Mouse (Mus musculus): ENCODE data around the gene Ptcd3.
"Not testable (repeated sequence)": the region's sequence is repeated elsewhere in the genome, so short reads cannot be mapped to it uniquely, and the experiment has no call there.

Gene Ptcd3

GRCm38 (mm10) chr6:71868809-71869208 is 39.7 kb downstream of the Ptcd3 start:
- no peak for DNase-seq

GRCm38 (mm10) chr6:71867751-71868150 is 40.8 kb downstream of the Ptcd3 start:
- DNase-seq = no peak

GRCm38 (mm10) chr6:71846906-71847305 is 61.6 kb downstream of the Ptcd3 start:
- not testable (repeated sequence) for DNase-seq

- no peak for DNase-seq
Measured at GRCm38 (mm10) chr6:71840597-71841290, 67.8 kb downstream of the Ptcd3 start.

GRCm38 (mm10) chr6:71839815-71840214 is 68.7 kb downstream of the Ptcd3 start:
- no peak for DNase-seq

- no peak for DNase-seq
Measured at GRCm38 (mm10) chr6:71836811-71837210, 71.7 kb downstream of the Ptcd3 start.

GRCm38 (mm10) chr6:71831581-71831960 is 77.0 kb downstream of the Ptcd3 start:
- peak; percentile 94 for DNase-seq

- DNase-seq = peak; percentile 97
Measured at GRCm38 (mm10) chr6:71830690-71831580, 77.6 kb downstream of the Ptcd3 start, which contains the start of gene Immt. Immt (plus strand) TSS chr6:71831331.

All from lung, postnatal 14 days (tissue).